Mouse (Mus musculus) thymus, postnatal 25 days (tissue): ENCODE measurements around the gene Rasl10a.

Experiments used
- DNase-seq: peaks from one replicate; pipeline ENCODE4 v3.0.0; 2022

Rasl10a gene

GRCm38 (mm10) chr11:5057856-5058641, at the start of gene Rasl10a:
TSS of gene Rasl10a (plus strand) at chr11:5058128.
- DNase-seq, result peak; percentile 45

DNA sequence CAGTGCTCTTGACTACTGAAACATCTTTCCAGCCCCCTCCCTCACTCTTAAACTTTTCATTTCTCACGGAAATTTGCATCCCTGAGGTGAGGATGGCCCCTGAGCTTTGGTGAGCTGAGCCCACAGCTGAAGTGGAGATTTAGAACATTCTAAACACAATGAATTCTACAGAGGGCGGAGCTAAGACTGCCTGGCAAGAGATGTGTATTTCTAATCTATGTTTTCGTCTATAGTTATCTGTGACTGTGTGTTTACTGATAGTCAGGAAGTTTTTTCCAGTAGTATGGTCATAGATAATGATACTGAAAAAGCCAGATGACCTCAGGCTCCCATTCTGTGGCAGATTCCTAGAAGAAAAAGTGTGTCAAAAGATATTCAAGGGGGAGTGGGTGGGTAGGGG, 49.1 kb upstream of the Rasl10a start:
- no peak for DNase-seq

- no peak for DNase-seq
These were observed 48.4 kb upstream of the Rasl10a start for GRCm38 (mm10) chr11:5009354-5010074.

- no peak for DNase-seq
These were observed 47.7 kb upstream of the Rasl10a start for GRCm38 (mm10) chr11:5010205-5010604.

GRCm38 (mm10) chr11:5011480-5011879, 46.4 kb upstream of the Rasl10a start:
- DNase-seq, result no peak

DNA sequence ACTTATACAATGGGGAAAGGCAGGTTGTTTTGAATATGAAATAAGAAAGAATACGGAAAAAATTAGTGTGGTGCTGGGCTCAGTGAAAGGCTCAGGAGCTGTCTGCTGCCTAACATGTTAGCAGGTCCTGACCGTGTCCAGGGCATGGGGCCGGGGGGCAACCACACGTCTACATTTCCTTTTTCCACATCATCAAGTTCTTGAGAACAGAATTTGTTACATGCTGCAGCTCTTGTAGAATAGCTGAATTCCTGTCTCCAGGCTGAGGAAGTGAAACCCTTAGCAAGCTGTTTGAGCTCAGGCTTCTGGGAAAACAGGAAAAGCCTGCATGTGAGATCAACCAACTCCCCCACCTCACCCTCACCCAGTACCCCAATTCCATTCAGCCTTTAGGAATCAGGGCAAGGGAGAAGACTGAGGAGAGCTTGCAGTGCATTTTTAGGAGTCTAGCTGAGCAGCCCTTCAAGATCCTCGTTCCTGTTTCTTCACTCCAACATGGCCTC, 45.7 kb upstream of the Rasl10a start:
- DNase-seq, result no peak

GRCm38 (mm10) chr11:5015720-5016119, 42.2 kb upstream of the Rasl10a start:
- DNase-seq, result peak; percentile 46

GRCm38 (mm10) chr11:5016286-5016685, 41.6 kb upstream of the Rasl10a start:
- no peak for DNase-seq

DNA sequence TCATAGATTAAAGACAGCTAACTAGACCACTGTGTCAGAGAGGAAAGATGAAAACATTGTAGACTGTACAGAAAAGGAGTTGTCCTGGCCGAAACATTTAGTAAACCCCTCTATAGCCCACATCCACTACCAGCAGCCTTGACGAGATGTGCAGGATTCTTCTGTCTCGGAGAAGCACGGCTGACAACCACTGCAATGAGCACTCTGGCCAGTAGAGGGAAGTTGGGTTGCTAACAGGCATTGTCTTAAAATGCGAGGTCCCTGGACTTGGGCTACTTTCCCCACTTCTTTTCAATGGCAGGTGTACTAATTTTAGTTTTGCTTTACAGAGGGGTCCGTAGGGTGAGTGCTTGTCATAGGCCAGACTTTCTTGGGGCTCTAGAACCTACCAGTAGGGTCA, 40.4 kb upstream of the Rasl10a start:
- no peak for DNase-seq

DNA sequence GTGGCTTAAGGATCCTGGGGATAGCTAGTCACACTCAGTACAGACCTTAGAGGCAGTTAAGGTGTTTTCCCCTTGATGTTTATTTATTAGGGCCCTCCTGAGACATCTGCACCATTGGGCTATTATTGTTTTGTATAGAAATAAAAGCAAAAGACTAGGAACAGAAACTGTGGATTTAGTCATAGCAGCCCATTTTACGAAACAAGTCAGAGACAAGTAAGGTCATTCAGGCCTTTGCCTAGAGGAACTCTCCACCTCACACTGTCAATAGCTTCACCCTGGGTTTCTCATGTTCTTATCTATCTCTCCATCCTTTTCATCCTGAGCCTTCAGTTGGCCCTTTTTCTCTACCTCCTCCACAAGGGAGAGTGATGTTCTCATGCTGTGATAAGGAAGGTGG, 32.8 kb upstream of the Rasl10a start:
- DNase-seq, result no peak

- DNase-seq, result no peak
These were observed 29.7 kb upstream of the Rasl10a start for GRCm38 (mm10) chr11:5028228-5028627.

DNA sequence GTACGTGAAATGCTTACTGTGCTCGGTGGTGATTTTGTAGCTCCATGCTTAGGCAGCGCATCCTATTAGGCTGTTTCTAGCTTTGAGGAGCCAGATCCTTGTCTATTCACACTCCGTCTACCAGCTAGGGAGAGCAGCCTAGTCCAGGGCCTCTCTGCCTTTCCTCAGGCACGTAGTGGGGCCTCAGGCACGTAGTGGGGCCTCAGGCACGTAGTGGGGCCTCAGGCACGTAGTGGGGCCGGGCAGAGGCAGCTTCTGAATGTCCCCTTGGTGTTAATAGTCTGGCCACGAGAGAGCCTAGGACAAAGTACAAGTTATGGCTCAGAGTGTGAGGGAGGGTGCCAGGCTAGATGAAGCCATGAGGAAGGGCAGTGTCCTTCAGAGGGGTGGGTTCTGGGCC, 25.2 kb upstream of the Rasl10a start:
- no peak for DNase-seq

DNA sequence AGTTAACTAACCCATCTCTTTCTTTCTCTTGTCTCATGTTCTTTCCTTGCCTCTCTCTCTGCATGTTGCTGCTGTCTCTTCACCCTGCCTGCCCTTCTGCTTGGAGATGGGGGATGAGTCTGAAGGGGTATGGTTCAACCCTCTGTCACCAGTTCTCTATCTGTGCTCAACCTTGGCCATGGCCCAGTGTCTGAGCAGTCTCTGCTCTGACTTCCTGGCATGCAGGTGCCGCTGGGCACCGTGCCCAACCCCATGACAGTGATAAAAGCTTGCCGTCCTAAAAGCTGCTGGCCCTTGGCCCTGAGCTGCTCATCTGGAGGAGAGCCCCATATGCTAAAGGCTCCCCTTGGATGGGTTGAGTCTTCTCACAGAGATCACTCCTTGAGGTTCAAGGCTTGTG, 24.8 kb upstream of the Rasl10a start:
- no peak for DNase-seq

- DNase-seq, result no peak
These were observed 22.5 kb upstream of the Rasl10a start for GRCm38 (mm10) chr11:5035421-5035820.

- DNase-seq, result no peak
These were observed 20.6 kb upstream of the Rasl10a start for GRCm38 (mm10) chr11:5037146-5037854.

GRCm38 (mm10) chr11:5040585-5040984, 17.3 kb upstream of the Rasl10a start:
- DNase-seq, result no peak

DNA sequence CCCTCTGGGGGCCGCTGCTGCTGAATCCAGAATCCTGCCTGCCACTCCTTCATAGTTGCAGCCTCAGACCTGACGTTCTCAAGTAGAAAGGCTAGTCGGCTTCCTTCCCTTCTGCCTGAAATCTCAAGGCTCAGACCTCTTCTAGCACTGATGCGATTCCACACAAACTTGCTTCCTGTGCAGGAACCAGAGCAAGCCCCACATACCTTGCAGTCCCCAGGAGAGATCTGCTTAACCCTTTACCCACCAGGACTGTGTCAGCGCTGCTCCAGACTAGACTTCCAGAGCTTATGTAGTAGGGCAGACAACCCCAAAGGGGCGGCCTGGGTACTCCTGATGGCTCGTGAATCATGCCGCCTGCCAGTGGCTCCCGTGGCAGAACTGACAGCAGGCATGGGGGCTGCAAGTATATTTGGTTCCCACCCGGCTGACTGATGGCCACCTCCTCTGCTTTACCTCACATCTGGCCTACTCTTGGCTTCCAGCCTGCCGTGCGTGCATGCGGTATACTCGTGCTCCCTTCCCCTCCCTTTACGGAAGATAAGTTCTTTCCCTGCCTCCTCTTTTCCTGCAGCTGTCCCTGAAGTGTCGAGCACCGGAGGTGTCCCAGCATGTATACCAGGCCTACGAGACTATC, 16.7 kb upstream of the Rasl10a start:
- no peak for DNase-seq

GRCm38 (mm10) chr11:5042645-5043381, 15.1 kb upstream of the Rasl10a start:
- DNase-seq, result no peak

- no peak for DNase-seq
These were observed 11.5 kb upstream of the Rasl10a start for GRCm38 (mm10) chr11:5046321-5046926.

DNA sequence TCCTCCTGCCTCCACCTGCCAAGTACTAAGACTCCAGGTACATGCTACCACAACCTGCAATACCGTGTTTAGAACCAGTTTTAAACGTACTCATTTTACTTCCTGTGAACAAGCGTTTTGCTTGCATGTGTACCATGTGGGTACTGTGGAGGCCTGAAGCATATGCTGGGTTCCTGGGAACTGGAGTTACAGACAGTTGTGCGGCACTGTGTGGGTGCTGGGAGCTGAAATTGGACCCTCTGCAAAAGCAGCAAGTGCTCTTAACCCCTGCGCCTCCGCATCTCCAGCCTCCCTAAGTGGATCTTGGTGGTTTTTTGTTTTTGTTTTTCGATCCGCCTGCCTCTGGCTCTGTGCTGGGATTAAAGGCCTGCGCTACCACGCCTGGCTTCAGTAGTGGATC, 6.3 kb upstream of the Rasl10a start:
- DNase-seq, result no peak

DNA sequence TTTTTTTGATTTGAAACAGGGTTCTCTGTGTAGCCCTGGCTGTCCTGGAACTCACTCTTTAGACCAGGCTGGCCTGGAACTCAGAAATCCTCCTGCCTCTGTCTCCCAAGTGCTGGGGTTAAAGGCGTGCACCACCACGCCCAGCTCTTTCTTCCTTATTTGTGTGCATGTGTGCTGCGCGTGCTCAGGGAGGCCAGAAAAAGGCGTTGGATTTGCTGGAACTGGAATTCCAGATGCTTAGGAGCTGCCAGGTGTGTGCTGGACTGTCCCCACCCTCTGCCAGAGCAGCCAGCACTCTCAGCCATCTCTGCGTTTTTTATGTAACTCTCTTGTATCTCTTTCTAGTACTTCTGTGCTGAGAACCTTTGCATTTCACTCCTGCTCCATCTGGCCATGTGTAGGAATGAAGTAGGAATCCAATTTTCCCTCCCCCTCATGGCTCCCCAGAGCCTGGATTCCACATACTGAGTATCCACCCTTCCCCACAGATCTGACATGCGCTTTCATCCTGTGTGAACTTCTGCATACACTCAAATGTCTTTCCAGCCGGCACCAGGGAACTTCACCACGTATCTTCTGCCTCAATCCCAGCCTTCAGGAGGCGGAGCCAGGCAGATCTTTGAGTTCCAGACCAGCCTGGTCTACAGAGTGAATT, 5.6 kb upstream of the Rasl10a start:
- DNase-seq, result no peak
